Mouse (Mus musculus) lung, adult 2 months (tissue): Measurements from ENCODE around the gene Smarcc2.

Experiments
- CTCF ChIP-seq: fragments of 200-500 bp; IDR thresholded peaks from 2 replicates; pipeline ENCODE4 v1.5.1; 2011; ENCODE audit warnings: mild to moderate bottlenecking, low read length, control low read depth; ENCODE audit not compliant: insufficient read depth
- POLR2A ChIP-seq: fragments of 200-500 bp; IDR thresholded peaks from 2 replicates; pipeline ENCODE4 v1.6.1; 2011; ENCODE audit warnings: low read depth, mild to moderate bottlenecking, control low read depth, low read length, borderline replicate concordance; ENCODE audit errors: extremely low read depth

DNA sequence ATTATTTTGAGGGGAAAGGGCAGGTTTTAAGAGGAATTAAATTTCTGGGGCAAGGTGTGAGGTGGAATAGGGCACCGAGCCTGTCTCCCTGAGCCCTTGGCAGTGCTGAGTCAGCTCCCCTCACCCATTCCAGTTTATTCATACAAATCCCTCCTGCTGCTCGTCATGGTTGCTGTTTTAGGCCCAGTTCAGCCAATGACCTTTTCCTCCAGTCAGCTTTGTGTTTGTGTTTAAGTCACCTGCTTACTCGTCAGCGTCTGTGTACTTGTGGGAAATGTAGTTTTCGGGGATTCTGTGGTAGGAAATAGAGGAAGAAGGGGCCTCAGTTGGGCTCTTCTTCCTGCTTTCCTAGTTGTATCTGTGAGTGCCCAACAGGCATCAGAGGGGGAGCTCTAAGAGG lies 30.3 kb downstream of the Smarcc2 start:
- TF ChIP-seq CTCF (no peak), POLR2A (no peak)
